Mouse (Mus musculus) liver, embryonic 11.5 days (tissue): ENCODE data around the gene Gm20883. TPM values are rescaled to one million over a fixed set of nuclear protein-coding genes. Genes with fewer than 3 reads are reported as not detected.
"Not testable (repeated sequence)": the region's sequence is repeated elsewhere in the genome, so short reads cannot be mapped to it uniquely, and the experiment has no call there.

Experiments used
- ATAC-seq: fragments of 200-750 bp; cut with Nextera tagmentation; replicated peaks from 2 replicates; pipeline ENCODE4 v1.8.0; 2017; ENCODE audit warnings: moderate number of reproducible peaks, mild to moderate bottlenecking, moderate TSS enrichment, moderate library complexity; ENCODE audit not compliant: low FRiP score
- DNase-seq: peaks from one replicate; pipeline ENCODE4 v3.0.0-alpha.2; 2017; ENCODE audit warnings: low spot score
- H3K27ac ChIP-seq: fragments of 300-500 bp; sonication (generic); 2 replicates; pipeline ENCODE4 v1.5.1; 2014; ENCODE audit warnings: mild to moderate bottlenecking, low read depth, low read length, control low read depth
- H3K27me3 ChIP-seq: fragments of 300-500 bp; sonication (generic); replicated peaks from 2 replicates; pipeline ENCODE4 v1.6.1; 2014; ENCODE audit warnings: low read length, mixed read lengths; ENCODE audit not compliant: control insufficient read depth, insufficient read depth
- H3K36me3 ChIP-seq: fragments of 300-500 bp; sonication (generic); 2 replicates; pipeline ENCODE4 v1.6.1; 2014; ENCODE audit warnings: mild to moderate bottlenecking, low read length, moderate library complexity, mixed read lengths; ENCODE audit not compliant: control insufficient read depth, insufficient read depth
- H3K4me1 ChIP-seq: fragments of 300-500 bp; sonication (generic); replicated peaks from 2 replicates; pipeline ENCODE4 v1.6.1; 2014; ENCODE audit warnings: low read length, mixed read lengths; ENCODE audit not compliant: control insufficient read depth, insufficient read depth
- H3K4me2 ChIP-seq: fragments of 300-500 bp; sonication (generic); 2 replicates; pipeline ENCODE4 v1.6.1; 2014; ENCODE audit warnings: mild to moderate bottlenecking, control low read depth, moderate library complexity
- H3K4me3 ChIP-seq: fragments of 300-500 bp; sonication (generic); 2 replicates; pipeline ENCODE4 v1.5.1; 2014; ENCODE audit warnings: low read depth, low read length, control low read depth
- H3K9ac ChIP-seq: fragments of 300-500 bp; sonication (generic); 2 replicates; pipeline ENCODE4 v1.6.1; 2014; ENCODE audit warnings: low read depth, low read length, control low read depth
- H3K9me3 ChIP-seq: fragments of 300-500 bp; sonication (generic); 2 replicates; pipeline ENCODE4 v1.6.1; 2016; ENCODE audit warnings: low read length, inconsistent platforms, mixed read lengths; ENCODE audit not compliant: control insufficient read depth
- WGBS: fragments of 180-500 bp; shearing (Covaris S2); extraction: QIAGEN DNeasy Blood & Tissue Kit; methylation state at CpG from one replicate; pipeline ENCODE4 v1.1.7; 2014; 5-methylcytosine and 5-hydroxymethylcytosine counted together
- polyA plus RNA-seq: library from polyadenylated mRNA; unstranded; fragments of >200 nt; fragmentation: Nextera tagmentation; extraction: Ambion mirVana; gene quantifications from 2 replicates; pipeline ENCODE4 v1.2.1, GENCODE M21; 2014

The Gm20883 gene
- not detected in 2 replicates for polyA plus RNA-seq

DNA sequence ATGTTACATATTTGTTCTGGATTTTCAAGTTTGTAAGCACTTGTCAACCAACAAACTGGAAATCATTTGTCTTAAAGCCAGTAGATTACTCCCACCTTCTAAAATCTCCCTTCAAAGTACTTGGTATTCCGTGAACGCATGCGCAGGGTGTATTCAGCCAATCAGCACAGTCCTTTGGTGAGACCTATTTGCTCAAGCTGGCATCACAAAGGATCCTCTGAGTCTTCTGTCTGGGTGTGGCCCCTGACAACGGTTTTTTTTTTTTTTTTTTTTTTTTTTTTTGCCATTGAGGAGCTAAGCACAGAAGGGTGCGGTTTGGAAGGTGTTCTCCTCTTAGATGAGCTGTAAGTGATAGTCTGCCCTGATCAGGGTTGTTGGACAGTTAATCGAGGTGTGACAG is at the start of gene Gm20883:
Gene Gm20883 (plus strand): TSS at position 301 of the 400 bp plus-strand sequence.
- H3K4me1 ChIP-seq, H3K27me3 ChIP-seq, H3K4me3 ChIP-seq, H3K4me2 ChIP-seq, H3K9me3 ChIP-seq, H3K27ac ChIP-seq, DNase-seq, H3K9ac ChIP-seq, ATAC-seq, H3K36me3 ChIP-seq: not testable (repeated sequence)
- WGBS = no CpG with 5 or more reads among the region's 6 CpGs
